Mouse (Mus musculus) megakaryocyte, adult 5-6 weeks (primary cell): ENCODE measurements around the gene Taf9. TPM values are rescaled to one million over a fixed set of nuclear protein-coding genes. Genes with fewer than 3 reads are reported as not detected.

ENCODE experiments used
- ATAC-seq: 2 replicates; pipeline ENCODE4 v1.8.0; 2016; ENCODE audit warnings: mild to moderate bottlenecking, inconsistent platforms; ENCODE audit not compliant: poor library complexity, severe bottlenecking
- total RNA-seq, 2 experiments: library from RNA; stranded (forward) in 1 of 2; stranded (reverse) in 1 of 2; fragments of 153-499, 151-499 nt in 1 of 2; fragments of 221-1000, 200-1000 nt in 1 of 2; gene quantifications; 2 replicates each; pipeline versions ENCODE4 v1.2.3 to v1.2.4; 2015 to 2017

Taf9 gene
- total RNA-seq (2015) (21.9 and 28.0 TPM in 2 replicates), total RNA-seq (2017) (14.4 and 26.5 TPM in 2 replicates)

DNA sequence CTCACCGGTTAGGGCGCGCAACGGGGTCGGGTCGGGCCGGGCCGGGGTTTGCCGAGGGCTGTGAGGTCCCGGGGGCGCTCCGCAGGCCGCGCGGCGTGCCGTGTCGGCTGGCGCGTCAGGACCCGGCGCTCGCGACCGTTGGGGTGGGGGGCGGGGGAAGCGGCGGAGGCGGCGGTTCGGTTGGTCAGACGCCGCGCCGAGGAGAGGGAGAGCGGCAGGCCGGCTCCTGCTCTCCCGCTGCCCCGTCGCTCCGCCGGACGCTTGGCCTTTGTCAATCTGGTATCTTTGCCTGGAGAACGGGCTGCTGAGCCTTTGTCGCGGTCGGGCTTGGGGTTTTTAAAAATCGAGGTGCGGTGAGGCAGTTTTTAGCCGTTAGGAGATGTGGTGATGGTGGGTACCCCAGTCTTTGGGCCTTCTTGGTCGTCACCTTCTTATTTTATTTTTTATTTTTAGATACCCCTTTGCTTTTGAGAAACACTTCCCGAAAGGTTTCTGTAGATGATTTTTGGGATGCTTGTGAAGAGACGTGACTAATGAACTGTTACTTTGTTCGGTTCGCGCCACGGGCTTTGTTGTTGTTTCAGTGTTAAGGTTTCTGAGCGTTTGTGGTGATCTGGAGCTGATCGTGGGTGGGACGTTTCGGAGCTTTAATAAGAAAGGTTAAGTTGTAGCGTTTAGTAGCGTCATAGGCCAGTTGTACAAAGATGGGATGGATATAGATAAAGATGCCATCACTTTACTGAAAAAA is at the start of gene Taf9:
Gene Taf9, plus strand, starts transcription at position 141 of the 748 bp plus-strand sequence.
- ATAC-seq, result peak; percentile 27

- ATAC-seq, result peak; percentile 82
Measured at GRCm38 (mm10) chr13:100602239-100602902, 49.0 kb upstream of the Taf9 start.

- ATAC-seq, result no peak
Measured at GRCm38 (mm10) chr13:100603031-100603737, 48.2 kb upstream of the Taf9 start.

DNA sequence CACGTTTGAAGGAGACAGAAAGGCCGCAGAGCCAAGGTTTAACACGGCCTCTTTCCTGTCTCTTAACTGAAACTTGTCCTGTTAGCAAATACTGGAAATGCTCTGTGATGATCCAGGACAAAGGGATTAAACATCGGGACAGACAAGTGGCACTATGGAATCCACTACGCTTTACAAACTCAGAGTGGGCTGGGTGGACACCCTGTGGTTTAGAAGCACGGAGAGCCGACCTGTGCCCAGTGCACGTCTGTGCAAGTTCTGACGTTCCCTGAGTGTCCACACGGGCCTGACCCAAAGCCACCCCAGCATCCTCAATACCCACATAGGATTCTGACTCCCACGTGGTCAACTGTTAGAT is 47.7 kb upstream of the Taf9 start:
- no peak for ATAC-seq

GRCm38 (mm10) chr13:100605845-100606244 is 45.5 kb upstream of the Taf9 start:
- ATAC-seq, result no peak

DNA sequence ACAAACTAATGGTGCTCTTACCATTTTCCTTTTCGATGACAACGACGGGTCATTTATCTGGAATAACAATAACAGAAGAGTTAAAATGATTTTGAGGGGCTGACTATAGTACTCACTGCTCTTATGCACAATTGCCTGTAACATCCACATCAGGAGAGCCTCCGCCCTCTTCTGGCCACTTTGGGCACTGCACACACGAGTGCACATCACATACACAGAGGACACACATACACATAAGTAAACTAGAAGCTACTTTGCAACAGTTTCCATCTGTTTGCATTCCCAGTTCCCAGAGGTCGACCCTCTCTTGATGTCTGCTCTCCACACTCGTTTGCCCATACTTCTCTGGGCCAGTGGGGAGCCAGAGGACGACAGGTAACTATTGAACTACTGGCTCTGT is 43.6 kb upstream of the Taf9 start:
- no peak for ATAC-seq

DNA sequence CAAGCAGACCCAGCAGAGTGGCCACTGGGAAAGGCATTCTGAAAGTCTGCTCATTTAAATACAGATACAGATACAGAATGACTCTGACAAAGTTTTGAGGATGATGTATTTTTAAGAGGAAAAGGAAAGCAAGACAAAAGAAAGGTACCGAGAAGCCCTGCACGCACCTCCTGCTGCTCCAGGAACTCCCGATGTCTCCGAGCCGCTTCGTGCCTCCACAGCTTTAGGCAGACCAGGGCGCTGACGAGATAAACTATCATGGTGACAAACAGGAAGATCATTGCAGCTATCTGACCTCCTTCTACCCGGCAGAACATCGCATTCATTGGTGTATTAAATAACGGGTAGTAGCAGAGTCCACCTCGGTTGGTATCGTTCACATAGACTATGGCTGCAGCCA is 40.1 kb upstream of the Taf9 start:
- no peak for ATAC-seq

GRCm38 (mm10) chr13:100612251-100612650 is 39.1 kb upstream of the Taf9 start:
- ATAC-seq, result no peak

DNA sequence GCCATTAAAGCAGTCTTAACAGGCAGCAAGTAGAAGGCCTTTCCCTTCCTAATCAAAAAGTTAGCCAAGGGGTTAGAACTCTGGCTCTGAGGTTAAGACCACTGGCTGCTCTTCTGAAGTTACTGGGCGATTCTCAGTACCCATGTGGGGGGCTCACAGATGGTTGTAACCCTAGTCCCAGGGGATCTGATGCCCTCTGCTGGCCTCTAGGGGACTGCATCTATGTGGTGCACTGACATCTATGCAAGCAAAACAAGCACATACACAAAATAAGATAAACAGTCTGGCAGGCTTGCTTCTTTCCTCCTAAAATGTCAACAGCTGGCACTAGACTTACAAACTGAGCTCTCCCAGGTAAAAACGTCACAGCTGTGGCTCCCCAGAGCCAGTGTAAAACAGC is 38.5 kb upstream of the Taf9 start:
- ATAC-seq, result no peak

DNA sequence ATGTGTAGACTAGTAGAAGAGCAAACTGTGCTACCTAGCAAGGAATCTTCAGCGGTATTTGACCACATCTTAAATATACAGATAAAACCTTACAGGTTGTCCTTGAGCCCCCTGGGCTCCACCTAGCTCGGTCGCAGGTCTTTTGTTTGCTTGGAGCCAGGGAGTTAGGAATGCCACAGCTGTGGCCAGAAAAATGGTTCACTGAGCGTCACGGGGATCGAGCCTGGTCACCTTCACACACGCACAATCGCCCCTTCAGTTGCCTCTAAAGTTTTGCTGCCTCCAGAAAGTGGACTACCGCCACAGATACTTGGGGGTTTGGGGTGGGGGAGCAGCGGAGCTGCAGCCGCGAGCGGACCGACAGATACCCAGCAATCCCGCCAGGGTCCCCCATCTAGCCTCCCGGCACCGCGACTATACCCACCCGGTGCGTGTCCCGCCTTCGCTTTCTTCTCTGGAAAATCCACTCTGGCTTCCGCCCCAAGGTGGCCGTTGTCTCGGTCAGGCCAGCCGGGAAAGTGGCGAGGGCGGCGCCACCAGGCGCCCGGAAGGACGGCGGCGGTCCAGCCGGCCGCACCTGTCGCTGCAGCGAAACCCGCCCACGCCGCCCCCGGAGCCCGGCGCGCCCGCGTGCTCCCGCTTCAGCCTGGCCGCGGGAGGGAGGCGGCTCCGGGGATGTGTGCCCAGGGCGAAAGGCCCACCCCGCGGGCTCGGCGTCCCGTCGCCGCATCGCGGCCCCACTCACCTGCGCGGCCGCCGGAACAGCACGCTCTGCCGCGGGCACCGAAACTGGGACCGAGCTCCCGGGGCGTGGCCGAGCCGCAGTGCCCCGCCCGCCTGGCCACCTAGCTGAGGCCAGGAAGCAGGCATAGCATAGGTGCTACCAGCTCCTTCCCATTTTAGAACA is 34.9 kb upstream of the Taf9 start, which contains the start of gene Marveld2:
Gene Marveld2, minus strand, starts transcription at position 791 of the 907 bp plus-strand sequence.
- peak; percentile 93 for ATAC-seq

DNA sequence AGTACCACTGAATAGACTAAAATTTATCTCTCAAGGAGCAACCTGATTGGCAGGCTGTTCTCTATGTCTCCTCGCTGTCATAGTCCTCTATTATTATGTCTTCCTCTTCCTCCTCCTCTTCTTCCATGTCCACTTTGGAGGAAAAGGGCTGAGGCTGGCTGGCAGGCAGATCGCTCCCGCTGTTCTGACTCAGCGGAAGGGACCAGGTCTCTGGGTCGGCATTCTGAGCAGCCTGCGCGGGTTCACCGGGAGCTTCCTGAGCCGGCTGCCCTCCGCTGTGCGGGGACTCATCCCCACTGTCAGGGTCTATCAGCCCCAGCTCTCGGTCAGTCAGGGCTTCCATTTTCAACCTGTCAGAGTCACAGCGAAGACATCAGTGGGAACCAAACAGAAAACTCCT is 33.8 kb upstream of the Taf9 start:
- no peak for ATAC-seq

DNA sequence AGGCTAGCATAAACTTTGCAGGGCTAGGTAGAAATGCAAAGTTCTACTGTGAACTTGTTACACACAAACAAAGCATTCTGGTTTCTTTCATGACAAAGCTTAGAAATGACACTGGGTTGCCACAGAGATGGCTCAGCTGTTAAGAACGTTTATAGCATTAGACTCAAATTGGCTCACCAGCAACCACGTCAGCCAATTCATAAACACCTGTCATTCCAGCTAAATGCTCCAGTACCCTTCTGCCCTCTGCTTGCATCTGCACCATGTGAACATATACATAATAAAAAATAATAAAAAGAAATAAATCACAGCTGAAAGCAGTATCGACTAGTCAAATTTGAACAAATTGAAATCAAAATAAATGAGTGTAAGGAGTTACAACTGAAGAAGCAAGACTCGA is 29.1 kb upstream of the Taf9 start:
- no peak for ATAC-seq

DNA sequence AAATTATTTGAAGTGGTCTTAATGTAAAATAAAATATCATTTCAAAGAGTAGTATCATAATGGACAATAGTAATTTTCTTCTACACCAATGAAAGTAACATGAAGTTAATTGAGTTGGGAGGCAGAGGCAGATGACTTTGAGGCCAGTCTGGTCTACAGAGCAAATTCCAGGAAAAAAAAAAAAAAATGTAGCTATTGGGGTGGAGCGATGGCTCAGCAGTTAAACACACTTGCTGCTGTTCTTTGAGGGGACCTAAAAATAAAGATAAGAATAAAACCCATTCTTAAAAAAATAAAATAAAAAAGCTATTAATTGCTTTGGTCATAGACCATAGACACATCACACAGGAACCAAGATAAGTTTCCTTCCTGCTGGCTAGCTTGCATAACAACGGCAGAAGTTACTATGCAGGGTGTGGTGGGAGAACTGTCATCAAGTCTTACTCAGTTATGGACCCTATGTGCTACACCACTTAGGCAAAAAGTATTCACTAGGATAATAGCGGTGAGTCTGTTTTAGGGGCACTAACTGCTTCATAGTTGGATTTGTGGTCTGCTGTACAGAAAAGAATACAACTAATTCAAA is 17.2 kb upstream of the Taf9 start:
- ATAC-seq, result peak; percentile 88

GRCm38 (mm10) chr13:100642471-100643209 is 8.7 kb upstream of the Taf9 start:
- peak; percentile 83 for ATAC-seq

DNA sequence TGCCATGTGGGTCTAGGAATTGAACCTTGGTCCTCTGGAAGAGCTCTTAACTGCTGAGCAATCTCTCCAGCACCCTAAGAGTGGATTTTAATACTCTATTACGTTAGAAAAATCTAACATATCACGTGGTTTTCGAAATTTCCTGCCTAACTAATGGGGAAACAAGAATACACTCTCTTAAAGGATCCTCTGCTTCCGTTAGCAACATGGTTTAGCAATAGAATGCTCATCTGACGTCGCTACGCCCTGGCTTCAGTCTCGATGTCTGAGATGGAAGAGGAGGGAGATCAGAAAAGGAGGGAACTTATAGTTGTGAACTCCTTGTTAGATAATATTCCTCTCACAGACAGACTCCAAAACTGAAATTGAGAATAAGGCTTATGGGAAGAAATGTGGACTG is 3.2 kb upstream of the Taf9 start:
- peak; percentile 29 for ATAC-seq

DNA sequence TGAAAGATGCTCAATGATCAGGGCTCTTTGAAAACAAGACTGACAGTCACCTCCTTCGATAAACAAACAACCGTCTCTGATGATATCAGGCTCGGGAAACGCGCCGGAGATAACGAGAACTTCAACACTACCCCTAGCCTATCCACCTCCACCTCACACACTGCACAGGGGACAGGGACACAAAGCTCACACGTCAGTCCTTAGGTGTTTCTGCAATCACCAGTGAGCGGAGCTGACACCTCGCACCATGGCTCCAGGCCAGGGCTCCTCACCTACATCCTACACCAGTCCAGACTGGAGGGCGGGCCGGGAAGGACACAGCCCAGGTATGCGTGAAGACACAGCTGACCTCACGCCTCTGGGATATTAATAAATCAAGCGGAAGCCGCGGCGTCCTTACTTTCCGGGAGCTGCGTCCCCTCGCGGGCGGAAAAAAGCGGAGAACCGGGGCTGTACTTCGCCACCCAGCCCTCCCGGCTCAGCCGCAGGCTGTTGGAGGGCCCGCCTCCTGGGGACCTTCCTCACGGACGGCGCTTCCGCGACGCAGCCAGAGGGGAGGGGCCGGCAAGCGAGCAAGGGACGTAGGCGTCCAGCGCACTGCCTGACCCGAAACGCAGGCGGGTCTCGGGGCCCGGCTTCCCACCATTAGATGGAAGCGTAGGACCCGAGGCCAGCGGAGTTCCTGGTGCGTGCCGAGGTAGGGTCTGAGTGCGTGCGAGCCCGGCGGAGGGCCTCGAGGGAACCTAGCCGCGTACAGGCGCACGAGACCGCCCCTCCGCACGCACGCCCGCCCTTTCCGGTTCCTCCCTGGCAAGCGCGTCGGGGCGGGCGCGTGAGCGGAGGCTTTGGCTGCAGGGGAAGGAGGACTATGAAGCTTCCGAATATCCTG is 585 bp upstream of the Taf9 start, which contains the start of the genes Ak6 and Rad17:
Gene Ak6, plus strand, starts transcription at position 430 of the 889 bp plus-strand sequence.
Gene Rad17, minus strand, starts transcription at position 502 of the 889 bp plus-strand sequence.
- peak; percentile 93 for ATAC-seq

GRCm38 (mm10) chr13:100658091-100658490 is 6.7 kb downstream of the Taf9 start:
- no peak for ATAC-seq

DNA sequence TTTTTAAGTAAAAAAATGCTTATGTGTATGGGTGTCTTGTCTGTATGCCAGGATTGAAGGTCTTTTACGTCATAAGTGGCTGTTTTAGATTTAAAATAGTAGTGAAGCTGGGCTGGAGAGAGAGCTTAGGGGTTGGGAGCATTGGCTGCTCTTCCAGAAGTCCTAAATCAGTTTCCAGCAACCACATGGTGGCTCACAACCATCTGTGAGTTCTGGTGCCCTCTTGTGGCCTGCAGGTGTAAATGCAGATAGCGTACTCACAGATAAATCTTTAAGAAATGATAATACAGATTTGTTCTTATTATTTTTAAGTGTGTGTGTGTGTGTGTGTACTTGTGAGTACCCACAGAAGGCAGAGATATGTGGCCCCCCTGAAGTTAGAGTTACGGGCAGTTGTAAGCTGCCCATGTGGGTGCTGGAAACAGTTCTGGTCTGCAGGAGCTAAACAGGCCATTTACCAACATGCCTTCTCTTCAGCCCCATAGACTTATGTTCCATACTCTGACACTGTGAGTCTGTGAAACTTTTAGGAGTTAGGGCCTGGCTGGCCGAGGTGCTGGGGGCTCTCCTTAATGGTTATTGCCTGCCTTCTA is 8.6 kb downstream of the Taf9 start:
- ATAC-seq, result peak; percentile 85
